Mouse (Mus musculus): ENCODE measurements around the gene Etfrf1.
A peak's percentile ranks its signal among the peaks of the same experiment; 100 is the strongest.

Etfrf1 gene

GRCm38 (mm10) chr6:145226296-145226695 is 15.4 kb downstream of the Etfrf1 start:
- no peak for DNase-seq (ENCODE audit: low spot score)

- no peak for DNase-seq (ENCODE audit: low spot score)
Measured at GRCm38 (mm10) chr6:145234391-145234790, 23.5 kb downstream of the Etfrf1 start.

- DNase-seq (ENCODE audit: low spot score) = no peak
Measured at GRCm38 (mm10) chr6:145235367-145235766, 24.4 kb downstream of the Etfrf1 start.

- no peak for DNase-seq (ENCODE audit: low spot score)
Measured at GRCm38 (mm10) chr6:145237148-145237547, 26.2 kb downstream of the Etfrf1 start.

GRCm38 (mm10) chr6:145240285-145240684 is 29.4 kb downstream of the Etfrf1 start:
- no peak for DNase-seq (ENCODE audit: low spot score)

GRCm38 (mm10) chr6:145242521-145242920 is 31.6 kb downstream of the Etfrf1 start:
- no peak for DNase-seq (ENCODE audit: low spot score)

GRCm38 (mm10) chr6:145246841-145247240 is 35.9 kb downstream of the Etfrf1 start:
- DNase-seq (ENCODE audit: low spot score) = no peak

GRCm38 (mm10) chr6:145247886-145248285 is 37.0 kb downstream of the Etfrf1 start:
- no peak for DNase-seq (ENCODE audit: low spot score)

- DNase-seq (ENCODE audit: low spot score) = peak; percentile 40
Measured at GRCm38 (mm10) chr6:145249291-145250184, 38.6 kb downstream of the Etfrf1 start.

GRCm38 (mm10) chr6:145250185-145250791 is 39.4 kb downstream of the Etfrf1 start, which contains the start of gene Kras:
TSS of gene Kras (minus strand) at chr6:145250239.
- peak; percentile 85 for DNase-seq (ENCODE audit: low spot score)

GRCm38 (mm10) chr6:145250820-145251219 is 39.9 kb downstream of the Etfrf1 start:
- DNase-seq (ENCODE audit: low spot score) = no peak

- no peak for DNase-seq (ENCODE audit: low spot score)
Measured at GRCm38 (mm10) chr6:145255952-145256700, 45.2 kb downstream of the Etfrf1 start.

- no peak for DNase-seq (ENCODE audit: low spot score)
Measured at GRCm38 (mm10) chr6:145256701-145257073, 45.8 kb downstream of the Etfrf1 start.

GRCm38 (mm10) chr6:145262314-145262713 is 51.4 kb downstream of the Etfrf1 start:
- no peak for DNase-seq (ENCODE audit: low spot score)
